Mouse (Mus musculus) hindbrain, embryonic 16.5 days (tissue): ENCODE results near the gene Crtc2. TPM values are rescaled to one million over a fixed set of nuclear protein-coding genes. Genes with fewer than 3 reads are reported as not detected.

Experiments used
- ATAC-seq: fragments of 200-750 bp; cut with Nextera tagmentation; 2 replicates; pipeline ENCODE4 v1.8.0; 2017; ENCODE audit warnings: moderate TSS enrichment, moderate library complexity
- H3K27ac ChIP-seq: fragments of 300-500 bp; sonication (generic); 2 replicates; pipeline ENCODE4 v1.5.1; 2014; ENCODE audit warnings: low read depth, mild to moderate bottlenecking, control low read depth, low read length, moderate library complexity
- H3K27me3 ChIP-seq: fragments of 300-500 bp; sonication (generic); replicated peaks from 2 replicates; pipeline ENCODE4 v1.6.1; 2014; ENCODE audit warnings: low read length; ENCODE audit not compliant: control insufficient read depth, insufficient read depth
- H3K36me3 ChIP-seq: fragments of 300-500 bp; sonication (generic); 2 replicates; pipeline ENCODE4 v1.6.1; 2014; ENCODE audit warnings: mild to moderate bottlenecking, low read length, moderate library complexity, mixed read lengths; ENCODE audit not compliant: control insufficient read depth, insufficient read depth
- H3K4me1 ChIP-seq: fragments of 300-500 bp; sonication (generic); 2 replicates; pipeline ENCODE4 v1.6.1; 2014; ENCODE audit warnings: low read depth, low read length; ENCODE audit not compliant: control insufficient read depth, insufficient read depth
- H3K4me2 ChIP-seq: fragments of 300-500 bp; sonication (generic); 2 replicates; pipeline ENCODE4 v1.6.1; 2014; ENCODE audit warnings: mild to moderate bottlenecking, low read length, control low read depth, moderate library complexity
- H3K4me3 ChIP-seq: fragments of 300-500 bp; sonication (generic); 2 replicates; pipeline ENCODE4 v1.5.1; 2014; ENCODE audit warnings: mild to moderate bottlenecking, low read length, control low read depth, moderate library complexity
- H3K9ac ChIP-seq: fragments of 300-500 bp; sonication (generic); 2 replicates; pipeline ENCODE4 v1.6.1; 2014; ENCODE audit warnings: low read depth, mild to moderate bottlenecking, control low read depth, low read length, moderate library complexity
- H3K9me3 ChIP-seq: fragments of 300-500 bp; sonication (generic); 2 replicates; pipeline ENCODE4 v1.6.1; 2014; ENCODE audit warnings: mild to moderate bottlenecking, low read length, moderate library complexity; ENCODE audit not compliant: control insufficient read depth
- microRNA-seq: library from miRNA; unstranded; fragments of <30 nt; microRNA quantifications from one replicate; pipeline ENCODE4, GENCODE M21; 2017
- polyA plus RNA-seq: library from polyadenylated mRNA; unstranded; fragments of >200 nt; fragmentation: Nextera tagmentation; extraction: Ambion mirVana; gene quantifications from 2 replicates; pipeline ENCODE4 v1.2.1, GENCODE M21; 2015

Crtc2 gene
- polyA plus RNA-seq, 1 experiment from 2014 or later, result 19.6 TPM

DNA sequence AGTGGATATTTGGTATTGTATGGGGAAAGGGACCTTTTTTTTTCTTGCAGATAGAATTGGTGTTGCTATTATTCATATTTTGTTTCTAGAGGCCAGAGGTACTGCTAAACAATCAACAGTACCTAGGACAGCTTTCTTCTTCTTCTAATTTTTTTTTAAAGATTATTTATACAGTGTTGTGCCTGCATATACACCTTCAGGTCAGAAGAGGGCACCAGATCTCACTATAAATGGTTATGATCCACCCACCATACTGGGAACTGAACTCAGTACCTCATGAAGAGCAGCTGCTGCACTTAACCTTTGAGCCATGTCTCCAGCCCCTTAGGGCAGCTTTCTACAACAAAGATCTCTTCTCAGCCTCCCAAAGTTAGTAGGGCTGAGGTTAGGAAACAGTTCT is 59.4 kb downstream of the Crtc2 start:
- ATAC-seq, result no peak
- Histone ChIP-seq H3K4me1 (no peaks in the 10 kb centered on the region), H3K36me3 (no peaks in the 10 kb centered on the region), H3K9ac (no peak overlapping the region), H3K27ac (no peak overlapping the region), H3K4me2 (no peak overlapping the region), H3K4me3 (no peak overlapping the region), H3K27me3 (no peaks in the 10 kb centered on the region), H3K9me3 (no peaks in the 10 kb centered on the region)

Small RNA genes lying within 50 kb of the gene (microRNA-seq; reads per million reads assigned to microRNA genes)
- not detected for gene Mir7012

Other genes with a start within 250 kb of the Crtc2 start
- 207 TPM in 2 replicates for gene 4933434E20Rik, start 202.5 kb upstream of the Crtc2 start, polyA plus RNA-seq
- gene Ubap2l, start 201.5 kb upstream of the Crtc2 start, polyA plus RNA-seq, result 105 and 122 TPM in 2 replicates
- gene Tpm3, start 181.5 kb upstream of the Crtc2 start, polyA plus RNA-seq, result 343 and 357 TPM in 2 replicates
- 0.26 and 0.30 TPM in 2 replicates for gene Nup210l, start 150.0 kb upstream of the Crtc2 start, polyA plus RNA-seq
- 626 and 662 TPM in 2 replicates for gene Rps27, start 40.5 kb upstream of the Crtc2 start, polyA plus RNA-seq
- gene Rab13, start 40.5 kb upstream of the Crtc2 start, polyA plus RNA-seq, result 21.7 and 24.1 TPM in 2 replicates
- 93.4 and 97.0 TPM in 2 replicates for gene Jtb, start 22.6 kb upstream of the Crtc2 start, polyA plus RNA-seq
- 2.0 and 2.2 TPM in 2 replicates for gene Creb3l4, start 10.7 kb upstream of the Crtc2 start, polyA plus RNA-seq
- gene Slc39a1, start 6.0 kb upstream of the Crtc2 start, polyA plus RNA-seq, result 40.3 and 54.2 TPM in 2 replicates
- 8.1 and 10.2 TPM in 2 replicates for gene Dennd4b, start 11.0 kb downstream of the Crtc2 start, polyA plus RNA-seq
- gene Gatad2b, start 39.0 kb downstream of the Crtc2 start, polyA plus RNA-seq, result 9.3 and 12.1 TPM in 2 replicates
- 30.1 and 30.8 TPM in 2 replicates for gene Slc27a3, start 135.8 kb downstream of the Crtc2 start, polyA plus RNA-seq
- 27.8 and 30.3 TPM in 2 replicates for gene Ints3, start 179.5 kb downstream of the Crtc2 start, polyA plus RNA-seq
- 3.1 and 3.2 TPM in 2 replicates for gene Npr1, start 211.7 kb downstream of the Crtc2 start, polyA plus RNA-seq
- 224 and 229 TPM in 2 replicates for gene Ilf2, start 222.0 kb downstream of the Crtc2 start, polyA plus RNA-seq
- gene Snapin, start 236.9 kb downstream of the Crtc2 start, polyA plus RNA-seq, result 96.8 and 98.1 TPM in 2 replicates